Mouse (Mus musculus): ENCODE results near the gene Jph4. TPM values are rescaled to one million over a fixed set of nuclear protein-coding genes. Genes with fewer than 3 reads are reported as not detected.

The Jph4 gene
- polyA plus RNA-seq (2015; fragmentation: Nextera tagmentation; extraction: Ambion mirVana): 40.1 and 45.6 TPM in 2 replicates

DNA sequence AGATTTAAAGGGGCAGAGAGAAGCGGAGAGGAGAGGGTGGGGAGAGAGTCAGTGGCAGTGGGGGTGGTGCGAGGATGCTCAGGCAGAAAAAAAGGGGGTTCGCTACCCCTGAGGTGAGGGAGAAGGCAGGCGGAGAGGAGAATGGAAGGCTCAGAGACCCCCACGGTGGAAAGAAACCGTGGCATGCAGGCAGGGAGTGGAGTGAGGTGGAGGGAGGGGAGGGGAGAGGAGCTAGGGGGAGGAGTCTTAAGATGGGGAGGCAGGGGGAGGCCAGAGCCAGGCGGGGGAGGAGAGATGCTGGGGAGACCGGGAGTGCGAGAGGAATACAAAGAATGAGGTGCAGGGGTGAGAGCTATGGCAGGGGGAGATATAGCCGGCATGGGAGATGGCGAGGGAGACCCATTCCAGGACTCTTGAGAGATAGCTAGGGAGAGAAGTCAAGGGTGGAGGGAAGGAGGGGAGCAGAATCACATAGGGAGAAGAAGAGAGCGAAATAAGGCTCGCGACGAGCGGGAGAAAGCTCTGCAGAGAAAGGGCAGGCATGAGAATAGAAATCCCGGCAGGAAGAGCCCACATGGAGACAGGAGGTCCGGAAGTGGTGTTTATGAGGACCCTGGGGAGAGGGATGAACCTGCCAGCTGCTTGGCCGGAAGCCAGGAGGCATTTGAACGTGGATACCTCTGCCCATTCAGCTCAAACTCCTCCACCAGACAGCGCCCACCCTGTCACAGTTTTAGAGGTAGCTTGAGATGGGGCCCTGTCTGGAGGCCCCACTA is at the start of gene Jph4:
TSS of gene Jph4 (minus strand) at position 511 of the 776 bp plus-strand sequence.

DNA sequence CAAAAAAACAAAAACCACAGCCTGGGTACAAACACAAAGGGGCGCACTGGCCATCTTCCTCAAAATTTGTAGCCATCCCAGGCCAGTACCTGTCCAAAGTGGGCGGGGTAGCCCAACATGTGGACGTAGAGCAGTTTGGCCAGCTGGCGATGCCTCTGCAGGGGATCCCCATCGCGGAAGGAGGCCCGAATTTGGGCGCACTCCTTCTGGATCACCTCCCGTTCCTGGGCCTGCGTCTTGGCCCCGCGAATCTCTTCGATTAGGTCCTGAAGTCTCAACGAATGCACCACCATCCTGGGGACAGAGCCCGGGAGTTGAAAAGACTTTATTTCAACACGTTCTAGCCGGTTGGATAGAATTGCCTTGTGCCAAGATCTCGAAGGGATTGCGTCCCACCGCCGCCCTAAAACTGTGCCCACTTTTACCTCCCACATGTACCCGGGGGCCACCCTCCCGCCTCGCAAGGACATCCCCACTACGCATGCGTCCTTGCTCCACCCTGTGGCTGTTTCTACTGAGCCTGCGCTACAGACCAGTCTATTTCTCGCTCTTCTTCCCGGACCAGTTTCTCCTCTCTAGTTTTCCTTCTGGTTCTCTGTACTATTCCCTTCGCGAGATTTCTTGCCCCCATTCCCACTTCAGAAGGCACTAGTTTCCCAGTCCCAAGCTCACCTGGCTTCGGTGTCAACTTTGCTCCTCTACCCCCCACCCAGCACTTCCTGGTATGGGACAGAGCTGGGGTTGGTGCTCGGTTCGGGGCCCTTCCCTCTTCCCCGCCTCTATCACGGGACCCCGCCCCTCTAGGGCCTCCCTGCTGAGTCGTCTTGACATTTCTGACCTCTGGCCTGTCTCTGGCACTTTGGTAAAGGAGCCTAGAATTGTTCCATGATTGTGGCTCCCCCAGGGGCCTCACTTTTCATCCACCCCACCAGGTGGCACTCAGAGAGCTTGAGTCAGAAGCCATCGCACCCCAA is 10.6 kb downstream of the Jph4 start, which contains the start of gene Ap1g2:
TSS of gene Ap1g2 (minus strand) at position 758 of the 974 bp plus-strand sequence.

DNA sequence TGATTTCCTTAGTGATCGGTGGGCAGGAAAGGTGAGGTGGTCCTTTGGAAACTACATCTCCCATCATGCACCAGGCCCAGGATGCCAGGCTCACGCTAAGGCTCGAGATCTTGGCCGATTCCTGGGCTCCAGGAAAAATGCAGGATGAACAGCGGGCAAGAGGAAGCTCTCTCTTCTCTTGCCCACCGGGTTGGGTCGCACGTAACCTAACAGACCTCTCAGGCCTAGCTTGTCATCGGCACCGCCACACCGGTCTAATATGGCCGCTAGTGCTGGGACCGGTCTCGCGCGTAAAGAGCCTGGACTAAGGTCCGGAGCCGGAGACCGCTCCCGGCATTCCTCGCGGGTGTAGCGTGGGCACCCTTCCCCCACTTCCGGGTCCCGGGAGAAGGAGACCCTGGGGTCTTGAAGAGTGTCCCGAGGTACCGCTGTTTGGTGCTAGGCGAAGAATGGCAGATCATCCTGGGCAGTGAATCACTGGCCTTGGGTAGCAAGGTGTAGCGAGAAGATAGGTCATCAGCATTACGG is 22.0 kb downstream of the Jph4 start, which contains the start of gene Thtpa:
TSS of gene Thtpa (plus strand) at position 81 of the 528 bp plus-strand sequence.

DNA sequence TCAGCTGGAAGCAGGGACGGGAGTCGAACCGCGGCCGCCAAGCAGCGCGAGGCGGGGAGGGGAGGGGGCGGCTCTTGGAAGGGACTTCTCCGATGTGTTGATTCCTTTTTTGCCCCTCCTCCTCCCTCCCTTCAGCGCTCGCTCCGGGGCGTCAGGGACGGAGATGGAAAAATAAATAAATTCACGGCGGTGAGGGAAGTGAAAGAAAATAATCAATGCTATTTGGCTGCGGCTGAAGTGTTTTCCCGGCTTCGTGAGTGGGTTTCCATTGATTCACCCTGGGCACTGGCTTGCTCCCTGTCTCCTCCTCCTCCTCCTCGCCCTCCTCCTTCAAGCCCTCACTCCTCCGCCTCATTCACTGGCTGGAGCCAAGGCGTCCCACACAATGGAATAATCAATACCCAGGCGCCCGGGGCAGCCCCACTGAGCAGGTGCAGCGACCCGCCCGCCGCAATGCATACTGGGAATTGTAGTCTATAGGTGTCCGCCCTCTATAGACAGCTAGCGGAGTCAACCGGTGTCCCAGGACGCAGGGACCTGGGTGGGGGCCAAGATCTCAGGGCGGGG is 24.6 kb downstream of the Jph4 start, which contains the start of gene Zfhx2:
TSS of gene Zfhx2 (minus strand) at position 314 of the 567 bp plus-strand sequence.

Other genes starting within 250 kb of the Jph4 start
- gene Homez, start 246.0 kb downstream of the Jph4 start, polyA plus RNA-seq (2015; fragmentation: Nextera tagmentation; extraction: Ambion mirVana): 8.5 and 10.5 TPM in 2 replicates
- 7.9 and 8.4 TPM in 2 replicates for gene Ppp1r3e, start 239.4 kb downstream of the Jph4 start, polyA plus RNA-seq (2015; fragmentation: Nextera tagmentation; extraction: Ambion mirVana)
- 4.3 and 5.6 TPM in 2 replicates for gene Bcl2l2, start 233.6 kb downstream of the Jph4 start, polyA plus RNA-seq (2015; fragmentation: Nextera tagmentation; extraction: Ambion mirVana)
- not detected in 2 replicates for gene Gm20521, start 233.5 kb downstream of the Jph4 start, polyA plus RNA-seq (2015; fragmentation: Nextera tagmentation; extraction: Ambion mirVana)
- gene Pabpn1, start 224.4 kb downstream of the Jph4 start, polyA plus RNA-seq (2015; fragmentation: Nextera tagmentation; extraction: Ambion mirVana): 150 and 168 TPM in 2 replicates
- gene Slc22a17, start 203.8 kb downstream of the Jph4 start, polyA plus RNA-seq (2015; fragmentation: Nextera tagmentation; extraction: Ambion mirVana): 466 and 485 TPM in 2 replicates
- gene Efs, start 190.8 kb downstream of the Jph4 start, polyA plus RNA-seq (2015; fragmentation: Nextera tagmentation; extraction: Ambion mirVana): 14.2 and 14.9 TPM in 2 replicates
- gene Il25, start 184.2 kb downstream of the Jph4 start, polyA plus RNA-seq (2015; fragmentation: Nextera tagmentation; extraction: Ambion mirVana): 0.43 and 0.81 TPM in 2 replicates
- 73.0 and 76.3 TPM in 2 replicates for gene Cmtm5, start 180.7 kb downstream of the Jph4 start, polyA plus RNA-seq (2015; fragmentation: Nextera tagmentation; extraction: Ambion mirVana)
- gene Myh6, start 150.0 kb downstream of the Jph4 start, polyA plus RNA-seq (2015; fragmentation: Nextera tagmentation; extraction: Ambion mirVana): 1.7 and 2.0 TPM in 2 replicates
- not detected in 2 replicates for gene Gm17428, start 140.0 kb downstream of the Jph4 start, polyA plus RNA-seq (2015; fragmentation: Nextera tagmentation; extraction: Ambion mirVana)
- gene Myh7, start 122.3 kb downstream of the Jph4 start, polyA plus RNA-seq (2015; fragmentation: Nextera tagmentation; extraction: Ambion mirVana): 4.2 and 4.5 TPM in 2 replicates
- 46.3 and 47.4 TPM in 2 replicates for gene Ngdn, start 101.5 kb downstream of the Jph4 start, polyA plus RNA-seq (2015; fragmentation: Nextera tagmentation; extraction: Ambion mirVana)
- 11.3 and 14.4 TPM in 2 replicates for gene Zfhx2, start 24.6 kb downstream of the Jph4 start, polyA plus RNA-seq (2015; fragmentation: Nextera tagmentation; extraction: Ambion mirVana)
- gene Thtpa, start 22.2 kb downstream of the Jph4 start, polyA plus RNA-seq (2015; fragmentation: Nextera tagmentation; extraction: Ambion mirVana): 25.0 and 26.2 TPM in 2 replicates
- gene Ap1g2, start 10.3 kb downstream of the Jph4 start, polyA plus RNA-seq (2015; fragmentation: Nextera tagmentation; extraction: Ambion mirVana): 3.7 and 4.3 TPM in 2 replicates
- 1.8 and 2.7 TPM in 2 replicates for gene Dhrs2, start 105.1 kb upstream of the Jph4 start, polyA plus RNA-seq (2015; fragmentation: Nextera tagmentation; extraction: Ambion mirVana)